In genomic region chr8:35218327-35218726, GRCm38 (mm10) we compare ENCODE assay signal across 12 mouse cellular contexts.
A peak's percentile ranks its signal among the peaks of the same experiment; 100 is the strongest.
DNase-seq lines count a peak whose midpoint lies in the region; ATAC-seq lines count a peak whose summit lies in the region.
"Had no signal": no experiment of that assay in that cellular context is flagged by ENCODE, and none has a peak within 500 bp of the region (broad histone marks: within the 10 kb centered on the region; RNA-seq: fewer than 3 reads in every experiment).

No protein-coding gene starts in this region.

- no peaks in the 10 kb centered on the region for H3K27me3 ChIP-seq in embryonic facial prominence, embryonic 13.5 days
- H3K27me3 ChIP-seq: limb, embryonic 12.5 days; lung, embryonic 15.5 days had no signal

- no peak for ATAC-seq in embryonic facial prominence, embryonic 13.5 days (ENCODE audit: insufficient number of reproducible peaks, insufficient read depth, low FRiP score, low TSS enrichment, low read depth)

- intact Hi-C loops in left cerebral cortex, postnatal 4 days (cut with DNase I) = no loop called here

- H3K4me3 ChIP-seq in embryonic facial prominence, embryonic 13.5 days = no peak overlapping the region
- H3K4me3 ChIP-seq: limb, embryonic 12.5 days; lung, embryonic 15.5 days had no signal

- peak overlapping the region; percentile 78; the same call in 1 of the 2 replicates for H3K27ac ChIP-seq in embryonic facial prominence, embryonic 13.5 days
- H3K27ac ChIP-seq: limb, embryonic 12.5 days; lung, embryonic 15.5 days had no signal

- H3K36me3 ChIP-seq in embryonic facial prominence, embryonic 13.5 days = no peaks in the 10 kb centered on the region
- H3K36me3 ChIP-seq: limb, embryonic 12.5 days; lung, embryonic 15.5 days had no signal

- no peak overlapping the region for H3K4me2 ChIP-seq in embryonic facial prominence, embryonic 13.5 days
- H3K4me2 ChIP-seq: limb, embryonic 12.5 days; lung, embryonic 15.5 days had no signal

- H3K4me1 ChIP-seq in embryonic facial prominence, embryonic 13.5 days = peaks cover 30% of the 10 kb centered on the region

- WGBS in embryonic facial prominence, embryonic 13.5 days = 55% methylated on average over 4 of the region's 4 CpGs

- no peak overlapping the region for H3K9ac ChIP-seq in embryonic facial prominence, embryonic 13.5 days
- H3K9ac ChIP-seq: limb, embryonic 12.5 days; lung, embryonic 15.5 days had no signal

- H3K9me3 ChIP-seq in embryonic facial prominence, embryonic 13.5 days = no peaks in the 10 kb centered on the region
- H3K9me3 ChIP-seq: limb, embryonic 12.5 days; lung, embryonic 15.5 days had no signal

- DNase-seq in cerebellum, adult 9-11 months = peak; percentile 9
- no peak for DNase-seq in cerebellum, adult 9-10 months
- DNase-seq in kidney, adult 9 months = peak; percentile 16
- DNase-seq in kidney, adult 18-20 months = no peak
- peak; percentile 16 to 64 for DNase-seq in kidney, postnatal 25 days
- no peak for DNase-seq in left cerebral cortex, postnatal 4 days
- no peak for DNase-seq in thymus, postnatal 0 days (ENCODE audit: low spot score)
- DNase-seq: midbrain, embryonic 14.5 days; thymus, postnatal 14 days had no signal

Comparison
In these comparisons a context has a peak if more than half of its experiments do, and no peak if none do; other contexts are left out.
1. DNase-seq: peak in cerebellum, adult 9-11 months (single experiment), kidney, adult 9 months (single experiment) and kidney, postnatal 25 days (2 of 2); none in cerebellum, adult 9-10 months (single experiment), kidney, adult 18-20 months (single experiment), left cerebral cortex, postnatal 4 days (single experiment) and thymus, postnatal 0 days (single experiment).